Mouse (Mus musculus) embryonic facial prominence, embryonic 15.5 days (tissue): ENCODE results near the gene Nup50. TPM values are rescaled to one million over a fixed set of nuclear protein-coding genes. Genes with fewer than 3 reads are reported as not detected.

Experiments used
- ATAC-seq: fragments of 200-750 bp; cut with Nextera tagmentation; 2 replicates; pipeline ENCODE4 v1.8.0; 2017; ENCODE audit warnings: low read depth, moderate TSS enrichment; ENCODE audit not compliant: insufficient number of reproducible peaks, low FRiP score, low TSS enrichment
- H3K27ac ChIP-seq: fragments of 300-500 bp; sonication (generic); replicated peaks from 2 replicates; pipeline ENCODE4 v1.5.1; 2015; ENCODE audit warnings: mild to moderate bottlenecking, inconsistent platforms
- H3K27me3 ChIP-seq: fragments of 300-500 bp; sonication (generic); 2 replicates; pipeline ENCODE4 v1.6.1; 2015; ENCODE audit warnings: inconsistent platforms
- H3K36me3 ChIP-seq: fragments of 300-500 bp; sonication (generic); 2 replicates; pipeline ENCODE4 v1.6.1; 2015; ENCODE audit warnings: mild to moderate bottlenecking, inconsistent platforms
- H3K4me1 ChIP-seq: fragments of 300-500 bp; sonication (generic); 2 replicates; pipeline ENCODE4 v1.6.1; 2015; ENCODE audit warnings: inconsistent platforms
- H3K4me2 ChIP-seq: fragments of 300-500 bp; sonication (generic); replicated peaks from 2 replicates; pipeline ENCODE4 v1.6.1; 2015; ENCODE audit warnings: mild to moderate bottlenecking, inconsistent platforms
- H3K4me3 ChIP-seq: fragments of 300-500 bp; sonication (generic); replicated peaks from 2 replicates; pipeline ENCODE4 v1.5.1; 2015; ENCODE audit warnings: mild to moderate bottlenecking, inconsistent platforms
- H3K9ac ChIP-seq: fragments of 300-500 bp; sonication (generic); 2 replicates; pipeline ENCODE4 v1.6.1; 2015; ENCODE audit warnings: inconsistent platforms
- H3K9me3 ChIP-seq: fragments of 300-500 bp; sonication (generic); replicated peaks from 2 replicates; pipeline ENCODE4 v1.6.1; 2016; ENCODE audit warnings: inconsistent platforms
- WGBS: fragments of 180-500 bp; shearing (Covaris S2); methylation state at CpG from one replicate; pipeline ENCODE4 v1.1.7; 2015; 5-methylcytosine and 5-hydroxymethylcytosine counted together
- polyA plus RNA-seq: library from polyadenylated mRNA; unstranded; fragments of >200 nt; fragmentation: Nextera tagmentation; extraction: Ambion mirVana; gene quantifications from 2 replicates; pipeline ENCODE4 v1.2.1, GENCODE M21; 2015

The Nup50 gene
- polyA plus RNA-seq, 1 experiment from 2014 or later, result 32.1 TPM

GRCm38 (mm10) chr15:84975729-84976128 lies 52.5 kb downstream of the Nup50 start:
- Histone ChIP-seq H3K9me3 (no peaks in the 10 kb centered on the region), H3K9ac (no peak overlapping the region), H3K36me3 (no peaks in the 10 kb centered on the region), H3K4me3 (no peak overlapping the region), H3K27me3 (no peaks in the 10 kb centered on the region), H3K4me2 (no peak overlapping the region), H3K27ac (no peak overlapping the region), H3K4me1 (peaks cover 6% of the 10 kb centered on the region; the same call in 1 of the 2 replicates)
- ATAC-seq, result 0 out of 2 replicates have a peak, but pooled peaks have one; percentile 17
- WGBS, result 24% methylated on average over 4 of the region's 4 CpGs

DNA sequence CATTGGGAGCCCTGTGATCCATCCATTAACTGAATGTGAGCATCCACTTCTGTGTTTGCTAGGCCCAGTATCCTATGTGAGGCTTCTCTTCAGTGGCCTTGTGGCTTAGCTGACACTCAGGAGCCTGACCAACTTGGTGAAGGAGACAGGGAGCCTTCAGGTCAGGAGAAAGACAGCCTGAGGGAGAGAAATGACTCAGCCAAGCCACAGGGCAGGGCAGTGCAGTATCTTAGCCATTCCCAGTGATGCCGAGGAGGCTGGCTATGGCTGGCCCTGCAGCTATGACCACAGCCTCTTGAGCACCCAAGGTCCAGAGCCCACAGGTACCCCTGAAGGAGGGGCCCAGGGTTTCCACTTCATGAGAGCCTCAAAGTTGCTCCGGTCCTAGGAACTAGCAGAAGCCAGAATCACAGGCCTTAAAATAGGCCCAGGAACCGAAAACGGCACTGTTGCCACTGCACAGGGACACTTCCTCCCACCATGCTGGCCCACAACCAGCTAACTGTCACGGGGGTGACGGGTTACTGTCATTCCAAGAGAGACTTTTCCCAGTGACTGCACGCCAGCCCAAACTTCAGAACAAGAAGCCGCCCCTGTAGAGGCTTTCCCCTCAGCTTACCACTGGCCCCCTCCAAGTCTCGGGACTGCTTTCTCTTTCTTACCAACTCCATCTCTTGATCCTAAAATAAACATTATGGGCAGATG lies 58.5 kb downstream of the Nup50 start:
- H3K4me3 ChIP-seq, result no peak overlapping the region
- H3K27ac ChIP-seq, result no peak overlapping the region
- 68% methylated on average over 9 of the region's 9 CpGs for WGBS
- no peak overlapping the region for H3K9ac ChIP-seq
- no peaks in the 10 kb centered on the region for H3K27me3 ChIP-seq
- H3K36me3 ChIP-seq, result no peaks in the 10 kb centered on the region
- no peaks in the 10 kb centered on the region for H3K9me3 ChIP-seq
- peaks cover 28% of the 10 kb centered on the region for H3K4me1 ChIP-seq
- no peak for ATAC-seq
- no peak overlapping the region for H3K4me2 ChIP-seq

GRCm38 (mm10) chr15:84982888-84983287 lies 59.7 kb downstream of the Nup50 start:
- H3K9me3 ChIP-seq, result no peaks in the 10 kb centered on the region
- no peak overlapping the region for H3K4me3 ChIP-seq
- H3K36me3 ChIP-seq, result no peaks in the 10 kb centered on the region
- H3K27me3 ChIP-seq, result no peaks in the 10 kb centered on the region
- no peak overlapping the region for H3K4me2 ChIP-seq
- H3K27ac ChIP-seq, result no peak overlapping the region
- ATAC-seq, result no peak
- no peak overlapping the region for H3K9ac ChIP-seq
- 71% methylated on average over 3 of the region's 3 CpGs for whole genome bisulfite sequencing
- H3K4me1 ChIP-seq, result peaks cover 33% of the 10 kb centered on the region

GRCm38 (mm10) chr15:84983721-84984120 lies 60.5 kb downstream of the Nup50 start:
- 82% methylated on average over 7 of the region's 7 CpGs for WGBS
- Histone ChIP-seq H3K27me3 (no peaks in the 10 kb centered on the region), H3K9ac (no peak overlapping the region), H3K4me1 (peaks cover 38% of the 10 kb centered on the region), H3K4me3 (no peak overlapping the region), H3K36me3 (no peaks in the 10 kb centered on the region), H3K4me2 (no peak overlapping the region), H3K9me3 (no peaks in the 10 kb centered on the region), H3K27ac (no peak overlapping the region)
- ATAC-seq, result no peak

DNA sequence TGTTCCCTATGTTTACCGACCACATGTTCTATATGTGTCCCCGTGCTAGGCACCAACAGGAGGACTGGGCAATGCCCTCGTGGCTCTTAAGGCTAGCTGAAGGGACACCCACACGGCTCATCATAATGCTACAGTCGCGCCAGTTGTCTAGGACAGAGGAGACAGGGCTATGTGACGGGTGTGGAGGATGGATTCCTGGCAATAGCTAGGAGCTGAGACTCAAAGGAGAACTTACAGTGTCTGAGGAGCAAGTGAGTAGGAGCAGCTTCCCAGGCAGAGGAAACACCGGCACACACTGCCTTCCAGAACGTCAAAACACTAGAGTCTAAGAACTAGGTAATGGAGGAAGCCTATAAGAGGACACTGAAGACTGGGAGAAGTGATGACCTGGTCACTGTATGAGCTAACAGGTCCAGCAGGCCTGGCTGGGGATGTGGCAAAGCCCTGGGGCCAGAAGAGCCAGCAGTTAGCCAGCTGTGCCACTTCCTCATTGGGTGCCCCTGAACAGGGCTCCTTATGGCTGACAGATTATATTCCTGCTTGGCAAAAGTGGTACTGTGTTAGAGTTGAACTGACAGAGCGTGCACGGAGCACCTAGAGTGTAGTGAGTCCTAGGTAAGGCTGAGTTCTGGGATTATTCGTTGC lies 62.4 kb downstream of the Nup50 start:
- no peaks in the 10 kb centered on the region for H3K9me3 ChIP-seq
- peaks cover 42% of the 10 kb centered on the region for H3K4me1 ChIP-seq
- no peak overlapping the region for H3K9ac ChIP-seq
- no peak overlapping the region for H3K27ac ChIP-seq
- H3K36me3 ChIP-seq, result no peaks in the 10 kb centered on the region
- H3K27me3 ChIP-seq, result no peaks in the 10 kb centered on the region
- H3K4me3 ChIP-seq, result no peak overlapping the region
- 87% methylated on average over 12 of the region's 12 CpGs for WGBS
- H3K4me2 ChIP-seq, result no peak overlapping the region
- no peak for ATAC-seq

- Histone ChIP-seq H3K9ac (peak overlapping the region; percentile 77; the same call in 1 of the 2 replicates), H3K4me1 (peaks cover 42% of the 10 kb centered on the region), H3K4me2 (peak overlapping the region; percentile 72), H3K4me3 (peak overlapping the region; percentile 80), H3K36me3 (no peaks in the 10 kb centered on the region), H3K27me3 (no peaks in the 10 kb centered on the region), H3K9me3 (no peaks in the 10 kb centered on the region), H3K27ac (no peak overlapping the region)
- WGBS, result 58% methylated on average over 4 of the region's 4 CpGs
- ATAC-seq, result no peak
These were observed 63.2 kb downstream of the Nup50 start for GRCm38 (mm10) chr15:84986171-84987019.

DNA sequence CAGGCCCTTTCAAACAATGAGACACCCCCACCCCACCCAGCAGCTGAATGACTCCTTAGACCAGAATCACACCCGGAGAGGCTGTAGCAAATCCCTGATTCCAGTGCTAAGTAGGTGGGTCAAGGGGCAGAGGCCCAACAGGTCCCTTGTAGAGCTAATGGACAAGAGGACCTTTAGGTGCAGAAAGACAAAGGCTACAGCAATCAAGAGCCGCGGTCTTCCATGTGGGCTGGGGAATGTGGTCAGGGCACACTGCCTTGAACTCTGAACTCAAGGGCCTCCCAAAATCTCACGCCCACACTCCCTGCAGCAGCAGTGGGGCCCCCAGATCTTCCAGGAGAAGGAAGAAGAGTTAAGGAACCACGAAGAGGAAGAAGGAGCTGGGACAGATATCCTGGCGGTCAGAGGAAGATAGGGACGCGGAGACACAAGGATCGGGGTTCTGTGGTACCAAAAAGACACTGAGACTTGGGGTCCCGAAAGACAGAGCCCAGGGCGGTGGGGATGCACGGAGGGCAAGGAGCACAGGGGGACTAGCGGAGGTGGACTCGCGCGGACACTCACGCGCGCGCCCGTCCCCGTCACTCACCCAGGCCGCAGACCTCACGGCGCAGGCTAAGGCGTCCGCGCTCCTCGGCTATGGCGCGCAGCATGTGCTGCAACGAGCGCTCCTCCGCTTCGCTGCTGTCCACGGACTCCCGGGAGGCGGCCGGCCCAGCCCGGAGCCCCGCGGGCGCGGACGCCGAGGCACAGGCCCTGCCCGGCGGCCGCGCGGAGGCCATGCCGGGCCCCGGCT lies 64.0 kb downstream of the Nup50 start:
- Histone ChIP-seq H3K27me3 (no peaks in the 10 kb centered on the region), H3K9me3 (no peaks in the 10 kb centered on the region), H3K27ac (peak overlapping the region; percentile 48), H3K4me1 (peaks cover 42% of the 10 kb centered on the region), H3K4me3 (peak overlapping the region; percentile 80), H3K4me2 (peak overlapping the region; percentile 72), H3K36me3 (no peaks in the 10 kb centered on the region), H3K9ac (peak overlapping the region; percentile 77)
- under 1% methylated on average over 36 of the region's 53 CpGs for WGBS
- peak; percentile 59; the same call in 1 of the 2 replicates for ATAC-seq

GRCm38 (mm10) chr15:84987874-84988825 lies 64.9 kb downstream of the Nup50 start, which contains the start of gene 5031439G07Rik:
Gene 5031439G07Rik, minus strand, starts transcription at chr15:84988551.
- Histone ChIP-seq H3K4me3 (peak within 1 kb of the TSS; percentile 80), H3K36me3 (no peaks in the 10 kb centered on the region), H3K9me3 (no peaks in the 10 kb centered on the region), H3K4me1 (peaks cover 36% of the 10 kb centered on the region), H3K27me3 (no peaks in the 10 kb centered on the region), H3K9ac (peak within 1 kb of the TSS; percentile 77), H3K4me2 (peak within 1 kb of the TSS; percentile 72), H3K27ac (peak within 1 kb of the TSS; percentile 73)
- ATAC-seq, result peak; percentile 94
- WGBS, result under 1% methylated on average over 55 of the region's 59 CpGs

DNA sequence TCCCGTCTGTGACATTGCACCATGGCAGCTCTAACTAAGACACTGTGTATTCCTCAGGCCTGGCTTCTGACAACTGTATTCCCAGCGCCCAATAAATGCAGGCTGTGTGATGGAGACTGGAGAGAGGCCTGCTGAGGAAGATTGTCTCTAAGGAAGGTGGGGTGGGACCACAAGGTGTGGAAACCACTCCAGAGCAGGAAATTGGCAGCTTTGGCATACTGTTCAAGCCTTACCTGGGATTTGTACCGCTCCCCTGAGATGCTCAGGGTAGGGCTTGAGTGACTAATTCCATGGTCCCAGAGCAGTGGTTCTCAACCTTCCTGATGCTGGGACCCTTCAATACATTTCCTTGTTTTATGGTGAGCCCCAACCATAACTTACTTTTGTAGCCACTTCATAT lies 65.9 kb downstream of the Nup50 start:
- H3K27ac ChIP-seq, result no peak overlapping the region
- no peak overlapping the region for H3K4me2 ChIP-seq
- no peak overlapping the region for H3K4me3 ChIP-seq
- WGBS, result 69% methylated on average over 3 of the region's 3 CpGs
- H3K36me3 ChIP-seq, result no peaks in the 10 kb centered on the region
- ATAC-seq, result no peak
- no peaks in the 10 kb centered on the region for H3K27me3 ChIP-seq
- no peak overlapping the region for H3K9ac ChIP-seq
- peaks cover 32% of the 10 kb centered on the region for H3K4me1 ChIP-seq
- no peaks in the 10 kb centered on the region for H3K9me3 ChIP-seq

GRCm38 (mm10) chr15:84989771-84990170 lies 66.6 kb downstream of the Nup50 start:
- WGBS, result 64% methylated on average over 7 of the region's 7 CpGs
- Histone ChIP-seq H3K4me3 (no peak overlapping the region), H3K27me3 (no peaks in the 10 kb centered on the region), H3K9ac (no peak overlapping the region), H3K36me3 (no peaks in the 10 kb centered on the region), H3K27ac (no peak overlapping the region), H3K9me3 (no peaks in the 10 kb centered on the region), H3K4me2 (no peak overlapping the region), H3K4me1 (peaks cover 35% of the 10 kb centered on the region)
- ATAC-seq, result no peak
